Mouse (Mus musculus) forebrain, embryonic 13.5 days (tissue): ENCODE data around the gene Gm20903. TPM values are rescaled to one million over a fixed set of nuclear protein-coding genes. Genes with fewer than 3 reads are reported as not detected.
"Not testable (repeated sequence)": the region's sequence is repeated elsewhere in the genome, so short reads cannot be mapped to it uniquely, and the experiment has no call there.

ENCODE experiments used
- ATAC-seq: fragments of 200-750 bp; cut with Nextera tagmentation; 2 replicates; pipeline ENCODE4 v1.8.0; 2017
- H3K27ac ChIP-seq: fragments of 300-500 bp; sonication (generic); 2 replicates; pipeline ENCODE4 v1.5.1; 2015; ENCODE audit warnings: inconsistent platforms, mild to moderate bottlenecking, moderate library complexity
- H3K27me3 ChIP-seq: fragments of 300-500 bp; sonication (generic); 2 replicates; pipeline ENCODE4 v1.6.1; 2015; ENCODE audit warnings: mild to moderate bottlenecking, inconsistent platforms
- H3K36me3 ChIP-seq: fragments of 300-500 bp; sonication (generic); 2 replicates; pipeline ENCODE4 v1.6.1; 2015; ENCODE audit warnings: mild to moderate bottlenecking, inconsistent platforms; ENCODE audit not compliant: poor library complexity, severe bottlenecking
- H3K4me1 ChIP-seq: fragments of 300-500 bp; sonication (generic); 2 replicates; pipeline ENCODE4 v1.6.1; 2015; ENCODE audit warnings: inconsistent platforms
- H3K4me2 ChIP-seq: fragments of 300-500 bp; sonication (generic); 2 replicates; pipeline ENCODE4 v1.6.1; 2015; ENCODE audit warnings: inconsistent platforms, mild to moderate bottlenecking, moderate library complexity
- H3K4me3 ChIP-seq: fragments of 300-500 bp; sonication (generic); 2 replicates; pipeline ENCODE4 v1.5.1; 2015; ENCODE audit warnings: mild to moderate bottlenecking, inconsistent platforms
- H3K9ac ChIP-seq: fragments of 300-500 bp; sonication (generic); 2 replicates; pipeline ENCODE4 v1.6.1; 2015; ENCODE audit warnings: mild to moderate bottlenecking, inconsistent platforms
- H3K9me3 ChIP-seq: fragments of 300-500 bp; sonication (generic); replicated peaks from 2 replicates; pipeline ENCODE4 v1.6.1; 2016; ENCODE audit warnings: inconsistent platforms
- WGBS: fragments of 180-500 bp; shearing (Covaris S2); methylation state at CpG from one replicate; pipeline ENCODE4 v1.1.7; 2015; 5-methylcytosine and 5-hydroxymethylcytosine counted together
- polyA plus RNA-seq: library from polyadenylated mRNA; unstranded; fragments of >200 nt; fragmentation: Nextera tagmentation; extraction: Ambion mirVana; gene quantifications from 2 replicates; pipeline ENCODE4 v1.2.1, GENCODE M21; 2015

Gm20903 gene
- not detected in 2 replicates for polyA plus RNA-seq

GRCm38 (mm10) chrY:73669015-73669414 lies at the start of gene Gm20903:
Gene Gm20903 (plus strand): TSS chrY:73669315.
- WGBS = no CpG with 5 or more reads among the region's 6 CpGs
- H3K4me1 ChIP-seq, H3K9me3 ChIP-seq, H3K27me3 ChIP-seq, ATAC-seq, H3K4me3 ChIP-seq, H3K36me3 ChIP-seq, H3K9ac ChIP-seq, H3K4me2 ChIP-seq, H3K27ac ChIP-seq: not testable (repeated sequence)
